Mouse (Mus musculus) embryo, embryonic 10 days (tissue): ENCODE results near the gene R3hdm2.

Source experiments
- DNase-seq: peaks from one replicate; pipeline ENCODE4 v3.0.0-alpha.2; 2015; ENCODE audit warnings: low spot score

Gene R3hdm2

DNA sequence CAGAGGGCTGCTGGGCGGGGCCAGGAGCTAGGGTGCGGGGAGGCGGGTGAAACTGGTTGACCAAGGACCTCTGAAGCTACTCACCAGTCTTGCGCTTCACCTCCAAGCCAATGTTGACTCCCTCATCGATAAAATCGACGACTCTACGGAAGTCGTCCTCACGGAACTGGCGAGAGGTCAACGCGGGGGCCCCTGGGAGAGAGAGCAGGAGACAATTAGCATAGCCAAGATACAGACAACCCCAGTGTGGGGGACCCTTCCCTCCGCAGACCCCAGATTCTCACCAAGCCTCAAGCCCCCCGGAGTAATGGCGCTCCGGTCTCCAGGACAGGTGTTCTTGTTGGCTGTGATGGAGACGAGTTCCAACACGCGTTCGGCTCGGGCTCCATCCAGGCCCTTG is 137.8 kb downstream of the R3hdm2 start:
- no peak for DNase-seq

DNA sequence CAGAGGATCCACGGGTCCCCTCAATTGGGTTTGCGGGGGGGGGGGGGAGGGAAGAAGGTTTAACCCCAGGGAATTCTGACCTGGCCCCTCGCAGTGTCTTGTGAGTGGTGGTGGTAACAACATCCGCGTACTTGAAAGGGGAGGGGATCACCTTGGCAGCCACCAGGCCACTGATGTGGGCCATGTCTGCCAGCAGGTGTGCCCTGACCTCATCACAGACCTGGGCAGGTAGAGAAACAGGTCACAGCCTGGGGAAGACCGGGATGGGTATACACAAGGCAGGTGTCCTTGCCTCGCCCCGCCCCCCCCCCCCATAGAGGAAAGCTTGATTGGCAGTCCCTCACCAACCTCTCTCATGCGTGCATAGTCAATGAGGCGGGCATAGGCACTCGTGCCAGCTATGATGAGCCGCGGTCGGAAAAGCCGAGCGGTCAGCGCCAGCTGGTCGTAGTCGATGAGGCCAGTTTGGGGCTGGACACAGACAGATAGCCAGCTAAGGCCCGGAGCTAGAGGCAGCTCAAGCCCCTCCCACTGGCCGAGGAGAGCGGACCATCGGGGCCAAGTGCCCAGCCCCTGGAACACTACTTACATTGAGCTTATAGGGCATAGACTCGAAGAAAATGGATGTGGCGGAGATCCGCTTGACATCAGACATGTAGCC is 139.0 kb downstream of the R3hdm2 start:
- DNase-seq = no peak

DNA sequence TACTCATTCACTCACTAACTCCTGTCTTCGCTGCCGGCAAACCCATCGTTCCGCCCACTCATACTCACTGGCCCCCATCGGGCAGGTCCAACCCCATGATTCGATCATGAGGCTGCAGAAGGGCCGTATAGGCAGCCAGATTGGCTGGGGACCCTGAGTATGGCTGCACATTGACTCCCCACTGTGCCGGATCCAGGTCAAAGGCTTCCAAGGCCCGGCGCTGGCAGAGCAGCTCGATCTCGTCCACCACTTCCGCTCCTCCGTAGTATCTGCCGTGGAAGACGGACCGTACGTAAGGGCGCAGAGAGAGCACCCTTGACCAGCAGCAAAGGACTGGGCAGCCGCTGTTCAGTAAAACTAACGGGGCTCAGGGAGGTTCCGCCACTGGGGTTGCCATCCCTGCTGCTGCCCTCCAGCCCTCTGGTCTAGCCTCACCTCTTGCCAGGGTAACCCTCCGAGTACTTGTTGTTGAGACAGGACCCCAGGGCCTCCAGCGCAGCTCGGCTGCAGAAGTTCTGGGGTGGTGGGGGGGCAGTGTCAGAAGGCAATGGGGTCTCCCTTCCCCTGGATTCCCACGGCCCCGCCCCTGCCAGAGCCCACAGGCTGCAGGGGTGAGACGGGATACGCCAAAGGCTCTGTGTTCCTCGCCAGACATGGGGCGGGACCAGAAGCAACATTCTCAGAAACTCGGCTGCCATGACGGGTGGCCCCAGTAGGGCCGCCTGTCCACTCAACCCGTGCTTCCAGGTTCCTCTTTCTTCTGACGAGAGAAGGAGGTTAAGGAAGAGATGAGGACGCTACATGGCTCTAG is 140.0 kb downstream of the R3hdm2 start:
- DNase-seq = no peak

DNA sequence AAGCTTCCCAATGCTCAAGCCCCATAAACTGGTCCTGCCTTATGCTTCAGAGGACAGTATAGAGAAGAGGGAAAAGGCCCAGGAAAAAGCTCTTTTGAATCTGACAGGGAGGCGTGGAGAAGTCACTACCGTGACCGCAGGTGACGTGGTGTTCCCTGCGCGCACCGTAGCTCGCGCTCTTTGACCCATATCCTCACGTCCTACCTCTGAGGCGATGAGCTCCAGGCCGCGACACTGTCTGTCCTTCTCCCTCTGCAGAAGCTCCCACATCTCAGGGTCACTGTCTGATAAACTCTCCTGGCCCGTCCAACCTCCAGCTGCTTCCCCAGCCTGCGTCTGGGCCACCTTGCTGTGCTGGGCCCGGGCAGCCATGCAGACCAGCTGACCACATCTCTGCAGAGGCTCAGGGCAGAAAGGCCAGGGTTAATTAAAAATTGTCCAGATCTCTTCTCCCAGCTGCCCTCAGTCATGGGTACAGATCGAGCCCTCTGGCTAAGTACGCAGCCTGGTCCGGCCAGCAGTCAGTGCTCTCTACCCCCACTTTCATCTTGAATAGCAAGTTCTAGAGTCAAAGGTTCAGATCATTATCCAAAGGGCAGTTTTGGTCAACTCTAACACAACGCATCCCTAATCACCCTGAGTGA is 140.7 kb downstream of the R3hdm2 start:
- no peak for DNase-seq

DNA sequence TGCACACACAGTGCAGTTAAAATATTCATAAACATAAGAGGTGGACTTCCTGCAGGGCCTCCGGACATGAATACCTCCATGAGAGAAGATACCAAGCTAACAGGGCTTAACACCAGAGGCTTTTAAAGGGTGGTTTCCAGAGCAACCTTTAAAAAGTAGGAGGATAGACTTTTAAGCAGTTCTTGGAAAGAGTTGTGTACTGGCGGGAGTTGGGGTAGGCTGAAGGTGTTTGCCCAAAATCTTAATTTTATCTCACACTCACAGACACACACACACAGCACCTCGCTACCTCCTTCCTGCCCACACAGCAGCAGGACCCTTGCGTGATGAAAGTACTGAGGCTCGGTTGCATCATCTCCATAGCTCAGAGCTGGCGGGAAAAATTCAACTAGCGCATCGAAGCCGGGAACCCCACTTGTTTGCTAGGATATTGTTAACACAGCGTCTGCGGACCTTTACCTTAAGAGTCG is 141.5 kb downstream of the R3hdm2 start:
- no peak for DNase-seq

DNA sequence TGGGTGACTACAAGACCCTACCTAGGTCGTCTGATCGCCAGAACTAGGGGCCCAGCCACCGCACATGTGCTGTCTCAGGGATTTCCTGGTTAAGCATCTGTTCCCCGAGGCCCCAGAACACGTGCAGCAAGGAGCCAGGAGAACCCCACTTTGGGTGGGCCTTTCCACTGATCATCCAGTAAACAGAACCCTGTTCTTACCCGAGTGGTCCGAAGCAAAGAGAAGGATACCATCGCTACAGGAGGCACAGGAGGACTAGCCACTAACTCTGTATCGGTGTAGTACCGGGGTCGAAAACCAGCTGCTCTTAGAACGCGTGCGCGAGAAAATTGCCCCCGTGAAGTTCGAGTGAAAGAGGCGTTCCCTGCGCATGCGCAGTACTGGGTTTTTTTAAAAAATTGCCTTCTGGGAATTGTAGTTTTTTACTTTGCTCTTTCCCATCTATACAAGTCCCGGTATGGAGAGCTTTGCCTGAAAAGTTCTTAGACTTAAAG is 142.0 kb downstream of the R3hdm2 start, which contains the start of gene Shmt2:
TSS of gene Shmt2 (minus strand) at position 357 of the 494 bp plus-strand sequence.
- peak; percentile 94 for DNase-seq

DNA sequence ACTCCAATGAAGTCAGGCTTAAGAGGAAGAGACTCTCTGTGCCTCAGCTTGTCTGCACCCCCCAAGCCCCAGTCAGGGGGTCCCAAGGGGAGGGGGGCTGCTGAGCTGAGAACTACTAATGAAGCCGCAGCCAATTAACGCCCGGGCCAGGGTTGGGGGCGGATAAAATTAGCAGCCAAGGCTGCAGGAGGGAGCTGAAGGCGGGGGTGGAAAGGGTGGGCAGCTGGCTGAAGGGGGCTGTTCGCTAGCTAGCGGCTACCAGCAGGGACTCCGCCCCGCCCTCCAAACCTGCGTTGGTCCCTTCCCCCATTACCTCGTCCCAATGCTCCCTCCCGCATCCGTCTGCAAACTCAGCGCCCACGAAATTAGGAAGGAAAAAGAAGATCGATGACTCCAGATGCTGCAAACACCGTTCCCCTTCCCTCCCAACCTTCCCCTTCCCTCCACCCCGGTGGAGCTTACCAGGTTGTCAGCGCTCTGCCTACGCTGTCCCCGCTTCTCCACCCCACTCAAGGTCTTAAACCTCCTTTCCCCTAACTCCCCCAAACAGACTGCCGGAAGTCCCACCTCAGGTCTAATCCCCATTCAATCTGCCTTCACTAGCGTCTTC is 144.6 kb downstream of the R3hdm2 start:
- no peak for DNase-seq

DNA sequence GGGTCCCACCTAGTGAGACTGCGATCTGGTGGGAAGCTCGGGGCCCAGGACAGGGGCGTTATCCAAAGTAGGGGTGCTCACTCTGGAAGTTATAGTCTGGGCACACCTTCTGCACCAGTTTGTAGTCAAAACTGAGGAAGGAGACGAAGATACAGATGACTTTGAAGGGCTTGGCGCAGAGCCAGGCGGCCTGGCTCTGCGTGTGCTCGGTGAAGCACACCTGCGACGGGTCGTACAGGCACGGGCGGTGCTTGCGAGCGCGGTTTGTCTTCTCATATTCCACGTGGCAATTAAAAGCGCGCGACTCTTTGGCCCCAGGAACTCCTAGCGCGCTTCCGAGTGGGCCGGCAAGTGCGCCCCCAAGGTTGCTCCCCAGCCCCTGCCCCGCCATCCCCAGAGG is 145.9 kb downstream of the R3hdm2 start:
- DNase-seq = no peak

DNA sequence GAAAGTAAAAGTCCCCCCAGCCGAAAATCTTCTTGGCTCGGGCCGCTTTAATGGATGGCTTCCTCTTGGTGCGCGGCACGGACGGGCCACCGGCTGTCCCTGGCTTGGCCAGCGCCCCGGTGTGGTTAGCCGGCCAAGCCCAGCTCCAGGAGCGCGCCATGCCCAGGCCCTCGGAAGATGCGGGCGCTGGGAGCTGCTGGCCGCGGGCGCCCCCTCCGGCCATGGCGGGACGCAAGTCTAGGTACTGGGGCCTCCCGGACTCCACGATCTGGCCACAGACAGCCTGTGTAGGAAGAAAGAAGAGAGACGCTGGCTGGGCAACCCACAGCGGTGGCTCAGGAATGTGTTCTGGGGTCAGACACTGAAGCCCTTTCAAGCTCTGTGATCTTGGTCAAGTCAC is 146.6 kb downstream of the R3hdm2 start:
- DNase-seq = peak; percentile 79

DNA sequence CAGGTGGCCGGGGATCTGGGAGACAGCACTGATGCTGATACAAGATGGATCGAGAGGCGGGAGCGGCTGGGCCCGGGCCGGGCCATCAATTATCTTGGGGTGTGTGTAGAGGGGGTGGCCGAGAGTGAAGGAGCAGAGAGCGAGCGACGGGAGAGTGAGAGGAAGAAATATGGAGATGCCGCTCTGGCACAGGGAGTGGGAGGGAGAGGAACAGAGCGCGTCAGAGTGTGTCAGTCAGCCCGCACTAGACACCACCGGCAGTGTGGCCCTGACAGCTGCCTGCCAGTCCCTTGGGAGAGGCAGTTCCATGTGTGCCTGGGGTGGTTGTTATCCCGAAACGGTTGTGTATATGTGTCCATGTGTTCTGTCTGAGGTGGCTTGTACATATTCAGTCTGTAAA is 147.4 kb downstream of the R3hdm2 start:
- DNase-seq = no peak

DNA sequence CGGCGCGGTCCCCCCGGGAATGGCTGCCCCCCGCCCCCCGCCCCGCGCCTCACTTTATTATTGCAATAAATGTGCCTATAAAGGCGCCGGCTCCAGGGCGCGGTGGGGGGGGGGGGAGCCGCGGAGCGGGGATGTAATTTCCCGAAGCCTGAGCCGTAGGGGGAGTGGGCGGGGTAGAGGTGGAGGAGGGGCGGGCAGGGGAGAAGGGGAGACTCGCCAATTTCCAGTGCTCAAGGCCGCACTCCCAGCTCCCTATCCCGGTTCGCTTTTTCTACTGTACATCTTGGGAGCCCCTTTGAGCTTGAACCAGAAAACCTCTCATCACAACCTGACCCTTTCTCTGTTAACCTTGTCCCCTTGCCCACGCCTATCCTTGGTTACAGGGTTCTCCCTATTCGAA is 150.8 kb downstream of the R3hdm2 start:
- no peak for DNase-seq

DNA sequence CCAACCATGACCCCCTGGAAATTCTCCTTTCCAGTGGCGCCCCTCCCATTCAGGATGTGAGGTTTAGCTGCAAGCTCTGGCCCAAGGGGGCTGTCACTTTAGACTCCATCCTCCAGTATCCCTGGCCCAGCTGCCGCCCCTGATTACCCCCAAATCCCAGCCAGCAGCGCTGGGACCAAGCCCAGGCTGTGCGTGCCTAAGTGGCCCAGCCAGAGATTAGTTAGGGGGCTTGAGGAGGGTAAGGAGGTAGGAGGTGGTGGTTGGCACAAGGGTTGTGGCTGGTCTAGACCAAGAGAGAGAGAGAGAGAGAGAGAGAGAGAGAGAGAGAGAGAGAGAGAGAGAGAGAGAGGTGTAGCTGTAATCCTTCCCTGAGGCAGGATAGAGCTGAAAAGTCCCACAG is 151.4 kb downstream of the R3hdm2 start:
- no peak for DNase-seq

DNA sequence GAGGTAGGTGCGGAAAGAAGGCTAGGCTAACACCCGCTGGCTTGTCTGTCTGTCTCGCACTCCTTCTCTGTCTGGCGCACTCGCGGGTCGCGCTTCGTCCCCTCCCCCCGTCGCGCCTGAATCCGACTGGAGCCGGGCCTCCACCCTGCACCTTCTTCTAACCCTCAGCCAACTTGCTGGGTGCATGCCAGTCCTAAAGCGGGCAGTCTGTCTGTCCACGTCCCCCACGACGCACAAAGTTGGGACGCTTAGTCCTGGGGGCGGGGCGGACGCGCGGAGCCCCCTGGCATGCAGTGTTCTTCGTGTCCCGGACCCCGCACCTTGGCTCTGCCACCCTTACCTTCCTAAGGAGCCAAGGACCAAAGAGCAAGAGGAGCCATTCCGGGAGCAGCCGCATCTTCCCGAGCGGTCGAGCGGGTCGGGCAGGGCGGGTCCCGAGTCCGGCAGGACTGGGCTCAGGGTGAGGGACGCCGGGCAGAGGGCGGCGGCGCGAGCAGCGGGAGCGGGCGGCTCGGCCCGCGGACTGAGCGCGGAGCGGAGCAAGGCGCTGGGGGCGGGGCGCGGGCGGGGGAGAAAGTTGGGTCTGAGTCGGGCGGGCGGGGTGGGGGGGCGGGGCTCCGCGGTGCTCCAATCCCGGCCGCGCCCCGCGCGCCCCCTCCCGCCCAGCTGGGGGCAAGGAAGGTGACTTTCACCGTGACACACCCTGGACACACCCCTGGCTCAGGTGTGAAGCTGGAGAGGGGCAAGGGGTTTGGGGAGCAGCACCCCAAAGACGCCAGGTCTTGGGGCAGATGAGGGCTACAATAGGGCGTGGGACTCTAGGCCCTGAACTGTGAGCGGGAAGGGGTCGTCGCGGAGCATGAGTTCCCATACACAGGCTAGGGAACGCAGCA is 154.2 kb downstream of the R3hdm2 start, which contains the start of gene Nxph4:
TSS of gene Nxph4 (minus strand) at position 524 of the 893 bp plus-strand sequence.
- no peak for DNase-seq

DNA sequence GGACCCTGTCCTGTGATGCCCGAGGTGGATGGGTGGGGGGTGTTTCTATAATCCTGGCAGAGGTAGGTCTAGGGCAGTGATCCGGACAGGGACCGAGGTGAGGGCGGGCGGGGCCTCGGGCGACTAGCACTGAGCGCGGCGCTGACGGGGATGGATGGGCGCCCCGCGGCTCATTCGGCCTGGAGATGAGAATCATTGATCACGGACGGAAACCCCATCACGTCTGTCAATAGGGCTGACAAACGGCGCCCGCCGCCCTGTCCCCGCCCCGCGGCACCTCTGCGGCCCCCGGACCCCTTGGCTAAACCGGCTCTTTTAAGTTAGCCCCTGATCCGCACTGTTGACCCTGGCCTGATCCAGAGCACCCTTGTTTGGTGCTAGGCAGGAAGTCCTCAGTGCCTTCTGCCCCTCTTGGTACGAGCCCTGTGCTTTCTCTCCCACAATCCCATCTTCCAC is 154.8 kb downstream of the R3hdm2 start:
- DNase-seq = no peak

DNA sequence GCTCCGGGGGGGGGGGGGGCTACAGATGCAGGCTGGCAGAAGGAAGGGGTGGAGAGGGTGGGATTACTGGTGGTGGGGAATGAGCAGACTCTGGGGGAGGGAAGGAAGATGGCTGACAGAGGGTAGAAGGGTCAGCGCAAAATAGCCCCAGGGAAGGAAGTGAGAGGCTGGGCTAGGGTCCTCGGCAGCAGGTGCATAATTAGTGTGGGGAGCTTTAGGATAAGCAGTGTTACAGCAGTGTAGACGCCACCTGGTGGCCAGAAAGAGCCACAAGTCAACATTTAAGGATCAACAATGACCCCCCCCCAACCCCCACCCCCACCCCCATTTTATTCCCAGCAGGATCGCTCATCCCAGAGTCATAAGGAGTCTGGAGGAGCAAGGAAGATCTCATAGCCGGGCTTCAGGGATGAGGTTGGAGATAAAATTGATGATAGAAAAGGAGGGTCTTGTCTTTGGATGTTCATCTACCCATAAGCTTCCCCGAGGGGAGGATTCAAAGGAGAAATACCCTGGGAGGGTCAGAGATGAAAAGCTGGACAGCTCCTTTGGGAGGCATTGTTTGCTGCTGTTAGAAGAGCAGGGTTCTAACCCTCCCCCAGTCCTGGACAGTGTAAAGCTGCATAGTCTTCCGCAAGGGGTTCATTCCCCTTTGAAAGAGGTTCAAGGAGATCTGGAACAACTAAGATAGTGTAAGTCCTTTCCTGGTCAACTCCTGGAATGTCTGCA is 156.6 kb downstream of the R3hdm2 start:
- peak; percentile 76 for DNase-seq

DNA sequence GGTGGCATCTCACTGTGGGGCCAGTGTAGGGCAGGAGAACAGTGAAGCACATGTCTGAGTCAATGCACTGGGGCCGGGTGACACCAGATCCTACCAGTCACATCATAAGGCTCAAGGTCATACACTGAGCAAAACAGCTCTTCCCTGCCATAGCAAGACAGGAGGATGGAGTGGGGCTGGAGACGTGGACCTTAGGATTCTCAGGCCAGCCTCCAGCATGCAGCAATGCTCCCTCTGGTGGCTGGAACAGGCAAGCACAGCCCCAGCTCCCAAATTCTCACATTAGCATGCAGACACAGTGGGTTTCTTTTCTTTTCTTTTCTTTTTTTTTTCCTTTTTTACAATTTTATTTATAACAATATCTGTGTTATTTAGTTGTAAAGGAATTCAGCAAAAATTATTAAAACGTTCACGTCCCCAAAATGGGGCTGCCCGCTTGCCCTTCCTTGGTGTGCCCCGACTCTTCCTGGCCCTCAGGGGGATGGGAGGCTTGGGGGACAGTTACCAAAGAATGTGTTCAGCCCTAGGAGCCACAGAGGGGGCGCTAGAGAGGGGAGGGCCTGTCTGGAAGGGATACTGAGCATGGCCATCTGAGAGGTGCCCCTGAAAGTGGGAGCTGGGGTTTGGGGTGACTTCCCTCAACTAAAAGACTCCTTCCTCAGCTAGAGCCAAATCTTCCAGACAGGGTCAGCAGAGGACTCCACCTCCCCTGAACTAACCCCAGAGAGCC is 157.9 kb downstream of the R3hdm2 start:
- DNase-seq = peak; percentile 89

DNA sequence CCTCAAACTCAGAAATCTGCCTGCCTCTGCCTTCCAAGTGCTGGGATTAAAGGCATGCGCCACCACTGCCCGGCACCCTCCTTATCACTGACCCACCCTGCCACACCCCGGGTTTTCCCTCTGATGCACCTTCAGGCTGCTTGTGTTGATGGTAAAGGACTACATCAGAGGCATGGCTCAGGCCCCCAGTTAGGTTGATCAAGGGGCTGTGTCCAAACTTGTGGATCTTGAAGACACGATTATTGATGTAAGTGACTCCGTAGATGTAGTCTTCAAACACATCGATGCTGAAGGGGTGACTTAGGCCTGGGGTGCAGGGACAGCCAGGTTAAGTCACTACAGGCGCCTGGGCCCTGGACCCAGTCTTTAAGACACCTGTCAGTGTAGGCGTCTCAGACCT is 161.4 kb downstream of the R3hdm2 start:
- no peak for DNase-seq

DNA sequence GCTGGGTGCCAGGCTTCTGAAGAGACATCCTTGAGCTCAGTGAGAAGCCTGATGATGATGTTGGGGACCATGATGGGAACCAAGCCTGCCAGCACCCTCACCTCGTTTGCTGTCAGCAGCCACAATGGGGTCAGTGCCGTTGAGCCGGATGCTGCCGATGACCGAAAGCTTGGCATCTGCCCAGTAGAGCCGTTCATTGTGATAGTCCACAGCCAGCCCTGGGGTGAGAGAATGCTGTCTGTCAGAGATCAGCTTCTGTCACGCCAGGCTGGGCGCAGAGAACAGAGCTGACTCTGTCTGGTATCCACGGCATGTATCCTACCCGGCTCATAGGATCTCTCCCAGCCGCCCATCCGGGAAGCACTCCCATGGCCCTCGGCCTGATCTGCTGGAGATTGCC is 162.0 kb downstream of the R3hdm2 start:
- no peak for DNase-seq

DNA sequence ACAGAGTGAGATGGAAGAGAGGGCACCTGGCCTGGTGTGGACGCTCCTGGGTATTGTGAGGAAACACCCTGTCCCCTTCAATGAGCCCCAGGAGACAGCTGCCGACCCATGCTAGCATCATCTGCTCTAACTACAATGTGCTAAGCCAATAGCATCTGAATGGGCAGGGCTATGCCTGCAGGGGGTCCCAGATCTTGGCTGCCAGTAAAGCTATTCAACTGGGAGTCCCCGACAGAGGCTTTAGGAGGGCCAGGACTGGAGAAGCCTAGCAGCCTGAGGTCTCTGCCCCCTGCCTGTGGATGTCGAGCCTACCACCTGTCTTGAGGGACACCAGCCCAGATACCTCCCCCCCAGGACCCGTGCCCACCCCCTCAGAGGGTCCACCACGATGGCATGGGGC is 162.6 kb downstream of the R3hdm2 start:
- no peak for DNase-seq

DNA sequence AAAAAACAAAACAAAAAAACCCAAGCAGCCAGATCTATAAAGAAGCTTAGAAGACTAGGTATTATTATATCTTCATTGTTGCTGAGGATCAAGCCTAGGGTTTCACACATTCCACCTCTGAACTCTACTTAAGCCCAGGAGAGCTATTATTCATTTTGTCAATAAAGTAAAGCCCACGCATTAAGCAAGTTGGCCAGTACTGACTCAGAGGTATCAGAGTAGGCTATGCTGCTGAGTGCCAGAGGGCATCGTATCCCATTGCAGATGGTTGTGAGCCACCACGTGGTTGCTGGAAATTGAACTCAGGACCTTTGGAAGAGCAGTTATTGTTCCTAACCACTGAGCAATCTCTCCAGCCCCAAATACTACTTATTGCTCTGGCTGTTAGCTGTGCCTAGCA is 163.8 kb downstream of the R3hdm2 start:
- DNase-seq = no peak
